Mouse (Mus musculus): ENCODE results near the gene Gm49721.
A peak's percentile ranks its signal among the peaks of the same experiment; 100 is the strongest.
"Not testable (repeated sequence)": the region's sequence is repeated elsewhere in the genome, so short reads cannot be mapped to it uniquely, and the experiment has no call there.

Gene Gm49721

GRCm38 (mm10) chr17:6986118-6986517, 7.4 kb downstream of the Gm49721 start:
- DNase-seq, result not testable (repeated sequence)

GRCm38 (mm10) chr17:6995504-6995903, 16.8 kb downstream of the Gm49721 start:
- not testable (repeated sequence) for DNase-seq

GRCm38 (mm10) chr17:6996826-6997225, 18.1 kb downstream of the Gm49721 start:
- DNase-seq, result not testable (repeated sequence)

GRCm38 (mm10) chr17:6997778-6998490, 19.2 kb downstream of the Gm49721 start:
- not testable (repeated sequence) for DNase-seq

GRCm38 (mm10) chr17:7001790-7002585, 23.3 kb downstream of the Gm49721 start:
- peak in 1 of 2 experiments; percentile 31 for DNase-seq

- DNase-seq, result not testable (repeated sequence)
These were observed 24.7 kb downstream of the Gm49721 start for GRCm38 (mm10) chr17:7003392-7003791.

GRCm38 (mm10) chr17:7005646-7006045, 26.9 kb downstream of the Gm49721 start:
- not testable (repeated sequence) for DNase-seq

- DNase-seq, result not testable (repeated sequence)
These were observed 30.2 kb downstream of the Gm49721 start for GRCm38 (mm10) chr17:7008885-7009284.

GRCm38 (mm10) chr17:7009440-7009839, 30.7 kb downstream of the Gm49721 start:
- DNase-seq, result not testable (repeated sequence)

GRCm38 (mm10) chr17:7009901-7010300, 31.2 kb downstream of the Gm49721 start:
- not testable (repeated sequence) for DNase-seq

- not testable (repeated sequence) for DNase-seq
These were observed 35.5 kb downstream of the Gm49721 start for GRCm38 (mm10) chr17:7014190-7014589.

- DNase-seq, result peak; percentile 21 to 29
These were observed 46.6 kb downstream of the Gm49721 start, which contains the start of gene Gm1604a for GRCm38 (mm10) chr17:7025257-7025656. Gm1604a (plus strand) TSS chr17:7025568.

- DNase-seq, result not testable (repeated sequence)
These were observed 47.2 kb downstream of the Gm49721 start for GRCm38 (mm10) chr17:7025764-7026346.

- DNase-seq, result not testable (repeated sequence)
These were observed 51.5 kb downstream of the Gm49721 start for GRCm38 (mm10) chr17:7030204-7030603.

GRCm38 (mm10) chr17:7030622-7031174, 52.0 kb downstream of the Gm49721 start:
- DNase-seq, result not testable (repeated sequence)

- not testable (repeated sequence) for DNase-seq
These were observed 54.8 kb downstream of the Gm49721 start for GRCm38 (mm10) chr17:7033192-7034166.

GRCm38 (mm10) chr17:7068997-7069539, 90.4 kb downstream of the Gm49721 start:
- not testable (repeated sequence) for DNase-seq

GRCm38 (mm10) chr17:7069561-7070240, 91.0 kb downstream of the Gm49721 start:
- DNase-seq, result not testable (repeated sequence)

- DNase-seq, result peak; percentile 78 to 80
These were observed 95.8 kb downstream of the Gm49721 start for GRCm38 (mm10) chr17:7074494-7074893.

- not testable (repeated sequence) for DNase-seq
These were observed 96.8 kb downstream of the Gm49721 start for GRCm38 (mm10) chr17:7075519-7075918.

GRCm38 (mm10) chr17:7079558-7079957, 100.9 kb downstream of the Gm49721 start:
- peak; percentile 85 to 86 for DNase-seq

Measured in cerebellum, postnatal 10 days (tissue).